Mouse (Mus musculus): ENCODE data around the gene Hoxc11. TPM values are rescaled to one million over a fixed set of nuclear protein-coding genes. Genes with fewer than 3 reads are reported as not detected.

The Hoxc11 gene
- polyA plus RNA-seq, 1 experiment: not detected

- peaks cover 83% of the 10 kb centered on the region for H3K27me3 ChIP-seq (ENCODE audit: control insufficient read depth, insufficient read depth, low read length)
- no peaks in the 10 kb centered on the region for H3K36me3 ChIP-seq (ENCODE audit: control insufficient read depth, insufficient read depth, low read length)
- H3K27ac ChIP-seq (ENCODE audit: insufficient read depth, low read depth, low read length): no peak overlapping the region
- TF ChIP-seq CTCF (IDR thresholded peaks at IDR 0.05; ENCODE audit: extremely low read depth, insufficient read length, insufficient replicate concordance, low read depth, low read length) (peak; percentile 93), POLR2A (IDR thresholded peaks at IDR 0.05; ENCODE audit: low read depth, low read length) (no peak)
- H3K4me3 ChIP-seq (ENCODE audit: low read depth, low read length): no peak overlapping the region
- H3K4me1 ChIP-seq (ENCODE audit: control insufficient read depth, insufficient read depth, insufficient read length, low read length): no peaks in the 10 kb centered on the region
- 5% methylated on average over 21 of the region's 21 CpGs for WGBS
Measured at GRCm38 (mm10) chr15:102987124-102987833, 33.1 kb downstream of the Hoxc11 start.

DNA sequence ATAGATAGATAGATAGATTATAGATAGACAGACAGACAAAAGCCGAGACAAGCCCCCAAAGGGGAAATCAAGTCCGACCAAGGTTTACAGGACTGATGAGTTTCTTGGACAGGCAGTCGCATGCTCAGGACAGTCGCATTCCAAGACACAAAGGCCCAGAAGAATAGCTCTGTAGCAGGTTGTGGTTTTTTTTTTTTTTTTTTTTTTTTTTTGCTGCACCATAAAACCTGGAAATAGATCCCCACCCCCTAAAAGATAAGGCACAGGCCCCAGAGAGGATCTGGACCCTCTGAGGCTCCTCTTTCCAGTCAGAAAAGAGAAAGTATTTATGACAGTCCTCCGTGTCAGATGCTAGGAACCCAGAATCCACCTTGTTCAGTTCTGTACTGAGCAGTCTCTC is 33.9 kb downstream of the Hoxc11 start:
- Histone ChIP-seq H3K4me3 (ENCODE audit: low read depth, low read length) (no peak overlapping the region), H3K36me3 (ENCODE audit: control insufficient read depth, insufficient read depth, low read length) (no peaks in the 10 kb centered on the region), H3K27me3 (ENCODE audit: control insufficient read depth, insufficient read depth, low read length) (peaks cover 79% of the 10 kb centered on the region), H3K27ac (ENCODE audit: insufficient read depth, low read depth, low read length) (no peak overlapping the region), H3K4me1 (ENCODE audit: control insufficient read depth, insufficient read depth, insufficient read length, low read length) (no peaks in the 10 kb centered on the region)
- TF ChIP-seq CTCF (IDR thresholded peaks at IDR 0.05; ENCODE audit: extremely low read depth, insufficient read length, insufficient replicate concordance, low read depth, low read length): no peak
- TF ChIP-seq POLR2A (IDR thresholded peaks at IDR 0.05; ENCODE audit: low read depth, low read length): no peak
- WGBS: 31% methylated on average over 5 of the region's 5 CpGs

DNA sequence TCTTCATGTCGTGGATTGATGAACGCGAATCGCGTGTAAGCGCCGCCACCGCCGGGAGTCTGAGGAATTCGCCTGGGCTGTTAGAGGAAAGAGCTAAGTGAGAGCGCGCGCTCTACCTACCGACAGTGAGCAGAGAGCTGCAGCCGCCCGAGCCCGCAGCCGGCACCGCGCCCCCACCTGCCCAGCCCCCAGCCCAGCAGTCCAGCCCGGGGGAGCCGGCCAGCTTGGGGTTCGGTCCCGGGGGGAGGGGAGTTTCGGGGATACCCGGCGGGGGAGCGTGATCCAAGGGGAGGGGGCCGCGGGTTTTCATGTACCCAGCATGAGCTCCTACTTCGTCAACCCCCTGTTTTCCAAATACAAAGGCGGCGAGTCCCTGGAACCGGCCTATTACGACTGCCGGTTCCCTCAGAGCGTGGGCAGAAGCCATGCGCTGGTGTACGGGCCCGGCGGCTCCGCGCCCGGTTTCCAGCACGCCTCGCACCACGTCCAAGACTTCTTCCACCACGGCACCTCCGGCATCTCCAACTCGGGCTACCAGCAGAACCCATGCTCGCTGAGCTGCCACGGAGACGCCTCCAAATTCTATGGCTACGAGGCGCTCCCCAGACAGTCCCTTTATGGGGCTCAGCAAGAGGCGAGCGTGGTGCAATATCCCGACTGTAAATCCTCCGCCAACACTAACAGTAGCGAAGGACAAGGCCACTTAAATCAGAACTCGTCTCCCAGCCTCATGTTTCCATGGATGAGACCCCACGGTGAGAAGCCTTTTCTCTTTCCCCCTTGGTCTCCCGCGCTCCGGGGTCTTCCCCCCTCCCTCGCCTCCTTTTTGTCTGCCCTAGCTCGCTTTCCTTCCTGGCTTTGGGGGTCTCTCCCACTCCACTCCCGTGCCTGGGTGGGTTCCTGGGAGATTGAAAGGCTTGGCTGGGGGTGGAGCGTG is 36.5 kb downstream of the Hoxc11 start, which contains the start of gene Hoxc8:
Gene Hoxc8 (plus strand): TSS at position 147 of the 937 bp plus-strand sequence.
- no peak within 1 kb of the TSS; the same call in 1 of the 2 replicates for H3K27ac ChIP-seq (ENCODE audit: insufficient read depth, low read depth, low read length)
- H3K27me3 ChIP-seq (ENCODE audit: control insufficient read depth, insufficient read depth, low read length): peaks cover 73% of the 10 kb centered on the region
- peak within 1 kb of the TSS; percentile 46 for H3K4me3 ChIP-seq (ENCODE audit: low read depth, low read length)
- TF ChIP-seq POLR2A (IDR thresholded peaks at IDR 0.05; ENCODE audit: low read depth, low read length): no peak
- TF ChIP-seq CTCF (IDR thresholded peaks at IDR 0.05; ENCODE audit: extremely low read depth, insufficient read length, insufficient replicate concordance, low read depth, low read length): no peak
- WGBS: 4% methylated on average over 69 of the region's 69 CpGs
- no peaks in the 10 kb centered on the region for H3K4me1 ChIP-seq (ENCODE audit: control insufficient read depth, insufficient read depth, insufficient read length, low read length)
- no peaks in the 10 kb centered on the region for H3K36me3 ChIP-seq (ENCODE audit: control insufficient read depth, insufficient read depth, low read length)

GRCm38 (mm10) chr15:102991782-102992181 is 37.6 kb downstream of the Hoxc11 start:
- H3K36me3 ChIP-seq (ENCODE audit: control insufficient read depth, insufficient read depth, low read length): no peaks in the 10 kb centered on the region
- H3K4me1 ChIP-seq (ENCODE audit: control insufficient read depth, insufficient read depth, insufficient read length, low read length): no peaks in the 10 kb centered on the region
- H3K27me3 ChIP-seq (ENCODE audit: control insufficient read depth, insufficient read depth, low read length): peaks cover 72% of the 10 kb centered on the region
- WGBS: 9% methylated on average over 7 of the region's 7 CpGs
- no peak for TF ChIP-seq CTCF (IDR thresholded peaks at IDR 0.05; ENCODE audit: extremely low read depth, insufficient read length, insufficient replicate concordance, low read depth, low read length)
- TF ChIP-seq POLR2A (IDR thresholded peaks at IDR 0.05; ENCODE audit: low read depth, low read length): no peak
- H3K27ac ChIP-seq (ENCODE audit: insufficient read depth, low read depth, low read length): no peak overlapping the region; the same call in 1 of the 2 replicates
- H3K4me3 ChIP-seq (ENCODE audit: low read depth, low read length): peak overlapping the region; percentile 3; the same call in 1 of the 2 replicates

- WGBS: 6% methylated on average over 11 of the region's 11 CpGs
- Histone ChIP-seq H3K27me3 (ENCODE audit: control insufficient read depth, insufficient read depth, low read length) (peaks cover 72% of the 10 kb centered on the region), H3K36me3 (ENCODE audit: control insufficient read depth, insufficient read depth, low read length) (no peaks in the 10 kb centered on the region), H3K27ac (ENCODE audit: insufficient read depth, low read depth, low read length) (no peak overlapping the region; the same call in 1 of the 2 replicates), H3K4me1 (ENCODE audit: control insufficient read depth, insufficient read depth, insufficient read length, low read length) (no peaks in the 10 kb centered on the region), H3K4me3 (ENCODE audit: low read depth, low read length) (peak overlapping the region; percentile 27; the same call in 1 of the 2 replicates)
- TF ChIP-seq CTCF (IDR thresholded peaks at IDR 0.05; ENCODE audit: extremely low read depth, insufficient read length, insufficient replicate concordance, low read depth, low read length) (no peak), POLR2A (IDR thresholded peaks at IDR 0.05; ENCODE audit: low read depth, low read length) (no peak)
Measured at GRCm38 (mm10) chr15:102992206-102992605, 38.0 kb downstream of the Hoxc11 start.

GRCm38 (mm10) chr15:102992863-102993262 is 38.6 kb downstream of the Hoxc11 start:
- WGBS: 2% methylated on average over 3 of the region's 3 CpGs
- Histone ChIP-seq H3K4me3 (ENCODE audit: low read depth, low read length) (no peak overlapping the region), H3K27me3 (ENCODE audit: control insufficient read depth, insufficient read depth, low read length) (peaks cover 72% of the 10 kb centered on the region), H3K36me3 (ENCODE audit: control insufficient read depth, insufficient read depth, low read length) (no peaks in the 10 kb centered on the region), H3K4me1 (ENCODE audit: control insufficient read depth, insufficient read depth, insufficient read length, low read length) (no peaks in the 10 kb centered on the region), H3K27ac (ENCODE audit: insufficient read depth, low read depth, low read length) (no peak overlapping the region)
- TF ChIP-seq POLR2A (IDR thresholded peaks at IDR 0.05; ENCODE audit: low read depth, low read length): no peak
- TF ChIP-seq CTCF (IDR thresholded peaks at IDR 0.05; ENCODE audit: extremely low read depth, insufficient read length, insufficient replicate concordance, low read depth, low read length): no peak
